Mouse (Mus musculus) right cerebral cortex, postnatal 14 days (tissue): ENCODE results near the gene Igll1.

Experiments
- DNase-seq: peaks from one replicate; pipeline ENCODE4 v3.0.0; 2022

The Igll1 gene

GRCm38 (mm10) chr16:16852411-16852810 lies 11.4 kb downstream of the Igll1 start:
- DNase-seq = no peak

GRCm38 (mm10) chr16:16849196-16849595 lies 14.6 kb downstream of the Igll1 start:
- DNase-seq = no peak

- no peak for DNase-seq
Measured at GRCm38 (mm10) chr16:16829671-16830070, 34.1 kb downstream of the Igll1 start.

GRCm38 (mm10) chr16:16828757-16829615 lies 34.8 kb downstream of the Igll1 start, which contains the start of gene Spag6l:
Spag6l (minus strand) TSS chr16:16829456.
- DNase-seq = peak; percentile 73

- DNase-seq = no peak
Measured at GRCm38 (mm10) chr16:16826223-16826622, 37.6 kb downstream of the Igll1 start.

- DNase-seq = no peak
Measured at GRCm38 (mm10) chr16:16825476-16825875, 38.3 kb downstream of the Igll1 start.
